11 mouse cellular contexts compared by ENCODE assay signal in genomic region chr8:103270035-103270434, GRCm38 (mm10).
"Had no signal": no experiment of that assay in that cellular context is flagged by ENCODE, and none has a peak within 500 bp of the region (broad histone marks: within the 10 kb centered on the region; RNA-seq: fewer than 3 reads in every experiment).

No protein-coding gene starts in this region.

- ATAC-seq: lung, postnatal 0 days had no signal

- H3K4me3 ChIP-seq: left cerebral cortex, adult 2 months; liver, embryonic 13.5 days; midbrain, embryonic 10.5 days had no signal

- H3K27ac ChIP-seq: left cerebral cortex, adult 2 months; liver, embryonic 13.5 days had no signal

- H3K9me3 ChIP-seq: liver, embryonic 13.5 days; midbrain, embryonic 10.5 days had no signal

- H3K4me1 ChIP-seq: liver, embryonic 13.5 days had no signal

- H3K4me2 ChIP-seq: liver, embryonic 13.5 days had no signal

- H3K9ac ChIP-seq: liver, embryonic 13.5 days had no signal

- DNase-seq: kidney, adult 18-20 months; kidney, postnatal 14 days; liver; liver, embryonic 13.5 days; lung, adult 18-20 months; lung, postnatal 4 days; right cerebral cortex, postnatal 14 days; thymus, postnatal 4 days had no signal

- H3K36me3 ChIP-seq: liver, embryonic 13.5 days; midbrain, embryonic 10.5 days had no signal

- H3K27me3 ChIP-seq: liver, embryonic 13.5 days had no signal
